Mouse (Mus musculus) intestine, embryonic 16.5 days (tissue): ENCODE results near the gene Rnf41. TPM values are rescaled to one million over a fixed set of nuclear protein-coding genes. Genes with fewer than 3 reads are reported as not detected.

Source experiments
- ATAC-seq: fragments of 200-750 bp; cut with Nextera tagmentation; 2 replicates; pipeline ENCODE4 v1.8.0; 2017; ENCODE audit warnings: moderate TSS enrichment, moderate library complexity
- H3K27ac ChIP-seq: fragments of 300-500 bp; sonication (generic); 2 replicates; pipeline ENCODE4 v1.5.1; 2014; ENCODE audit warnings: mild to moderate bottlenecking, low read length
- H3K27me3 ChIP-seq: fragments of 300-500 bp; sonication (generic); replicated peaks from 2 replicates; pipeline ENCODE4 v1.6.1; 2014; ENCODE audit warnings: low read length, control low read depth, mixed read lengths; ENCODE audit not compliant: control insufficient read depth, insufficient read depth
- H3K36me3 ChIP-seq: fragments of 300-500 bp; sonication (generic); 2 replicates; pipeline ENCODE4 v1.6.1; 2014; ENCODE audit warnings: low read length, control low read depth; ENCODE audit not compliant: control insufficient read depth, insufficient read depth
- H3K4me1 ChIP-seq: fragments of 300-500 bp; sonication (generic); 2 replicates; pipeline ENCODE4 v1.6.1; 2014; ENCODE audit warnings: low read length, control low read depth, mixed read lengths; ENCODE audit not compliant: control insufficient read depth, insufficient read depth
- H3K4me2 ChIP-seq: fragments of 300-500 bp; sonication (generic); 2 replicates; pipeline ENCODE4 v1.6.1; 2014; ENCODE audit warnings: low read depth, low read length, control low read depth
- H3K4me3 ChIP-seq: fragments of 300-500 bp; sonication (generic); 2 replicates; pipeline ENCODE4 v1.5.1; 2014; ENCODE audit warnings: mild to moderate bottlenecking, low read length
- H3K9ac ChIP-seq: fragments of 300-500 bp; sonication (generic); 2 replicates; pipeline ENCODE4 v1.6.1; 2014; ENCODE audit warnings: low read depth, low read length
- H3K9me3 ChIP-seq: fragments of 300-500 bp; sonication (generic); 2 replicates; pipeline ENCODE4 v1.6.1; 2016; ENCODE audit warnings: low read length, control low read depth; ENCODE audit not compliant: control insufficient read depth
- WGBS: fragments of 180-500 bp; shearing (Covaris S2); extraction: QIAGEN DNeasy Blood & Tissue Kit; methylation state at CpG from one replicate; pipeline ENCODE4 v1.1.7; 2014; 5-methylcytosine and 5-hydroxymethylcytosine counted together
- polyA plus RNA-seq: library from polyadenylated mRNA; unstranded; fragments of >200 nt; fragmentation: Nextera tagmentation; extraction: Ambion mirVana; gene quantifications from 2 replicates; pipeline ENCODE4 v1.2.1, GENCODE M21; 2015

The Rnf41 gene
- polyA plus RNA-seq, 1 experiment from 2014 or later, result 43.2 TPM

GRCm38 (mm10) chr10:128445407-128445806 lies 34.0 kb downstream of the Rnf41 start:
- no peaks in the 10 kb centered on the region for H3K36me3 ChIP-seq
- no peaks in the 10 kb centered on the region for H3K27me3 ChIP-seq
- H3K27ac ChIP-seq, result no peak overlapping the region
- 85% methylated on average over 4 of the region's 4 CpGs for WGBS
- no peak overlapping the region for H3K9ac ChIP-seq
- no peak overlapping the region for H3K4me3 ChIP-seq
- H3K4me2 ChIP-seq, result no peak overlapping the region
- ATAC-seq, result no peak
- H3K9me3 ChIP-seq, result no peaks in the 10 kb centered on the region
- H3K4me1 ChIP-seq, result no peaks in the 10 kb centered on the region

GRCm38 (mm10) chr10:128451014-128451413 lies 39.6 kb downstream of the Rnf41 start:
- no peak for ATAC-seq
- 79% methylated on average over 6 of the region's 6 CpGs for WGBS
- H3K9me3 ChIP-seq, result no peaks in the 10 kb centered on the region

GRCm38 (mm10) chr10:128454471-128454870 lies 43.0 kb downstream of the Rnf41 start:
- H3K4me2 ChIP-seq, result no peak overlapping the region
- no peak overlapping the region for H3K4me3 ChIP-seq

More at GRCm38 (mm10) chr10:128451014-128451413, 39.6 kb downstream of the Rnf41 start:
- Histone ChIP-seq H3K4me1 (no peaks in the 10 kb centered on the region), H3K27me3 (no peaks in the 10 kb centered on the region), H3K36me3 (no peaks in the 10 kb centered on the region), H3K9ac (no peak overlapping the region), H3K4me2 (no peak overlapping the region), H3K27ac (no peak overlapping the region), H3K4me3 (no peak overlapping the region)

DNA sequence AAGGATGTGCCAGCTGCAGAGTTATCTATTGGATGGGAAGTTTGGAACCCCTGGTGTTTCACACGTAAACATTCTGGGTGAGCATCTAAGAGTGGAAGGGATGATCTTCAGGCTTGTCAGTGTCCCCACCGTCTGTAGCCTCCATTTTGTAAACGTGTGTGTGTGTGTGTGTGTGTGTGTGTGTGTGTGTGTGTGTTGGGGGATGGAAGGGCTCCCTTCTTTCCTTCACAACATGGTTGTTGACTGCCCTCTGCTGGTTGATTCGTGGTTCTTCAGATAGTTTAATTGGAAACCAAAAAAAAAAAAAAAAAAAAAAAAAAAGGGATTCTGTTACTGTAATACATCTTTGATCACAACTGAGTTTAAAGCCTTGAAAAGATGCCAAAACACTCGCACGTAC lies 43.8 kb downstream of the Rnf41 start:
- Histone ChIP-seq H3K9me3 (no peaks in the 10 kb centered on the region), H3K4me1 (peaks cover 1% of the 10 kb centered on the region; the same call in 1 of the 2 replicates), H3K27ac (no peak overlapping the region), H3K36me3 (no peaks in the 10 kb centered on the region), H3K4me2 (peak overlapping the region; percentile 22; the same call in 1 of the 2 replicates), H3K9ac (no peak overlapping the region), H3K27me3 (no peaks in the 10 kb centered on the region), H3K4me3 (no peak overlapping the region)
- whole genome bisulfite sequencing, result 1% methylated on average over 6 of the region's 6 CpGs
- ATAC-seq, result no peak

More at GRCm38 (mm10) chr10:128454471-128454870, 43.0 kb downstream of the Rnf41 start:
- no peaks in the 10 kb centered on the region for H3K4me1 ChIP-seq
- no peaks in the 10 kb centered on the region for H3K9me3 ChIP-seq
- WGBS, result 81% methylated on average over 3 of the region's 3 CpGs
- no peak overlapping the region for H3K9ac ChIP-seq
- ATAC-seq, result no peak
- no peak overlapping the region for H3K27ac ChIP-seq
- H3K36me3 ChIP-seq, result no peaks in the 10 kb centered on the region
- no peaks in the 10 kb centered on the region for H3K27me3 ChIP-seq

DNA sequence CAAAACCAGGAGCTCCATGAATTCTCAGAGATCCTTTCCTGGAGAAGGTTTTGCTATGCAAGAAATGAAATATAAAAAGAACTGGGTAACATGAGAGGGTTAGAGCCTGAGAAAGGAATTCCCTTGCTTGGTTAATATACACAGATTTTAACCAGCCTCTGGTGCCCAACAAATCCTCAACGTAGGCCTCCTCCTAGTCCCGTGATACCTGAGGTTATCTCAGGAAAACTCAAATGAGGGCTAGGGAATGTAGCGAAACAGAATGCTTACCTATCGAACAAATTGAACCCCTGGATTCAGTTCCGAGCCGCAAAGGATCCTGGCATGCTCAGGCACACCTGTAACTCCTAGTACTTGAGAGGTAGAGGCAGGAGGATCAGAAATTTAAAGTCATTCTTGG lies 46.2 kb downstream of the Rnf41 start:
- H3K9me3 ChIP-seq, result no peaks in the 10 kb centered on the region
- no peak for ATAC-seq
- H3K4me1 ChIP-seq, result peaks cover 12% of the 10 kb centered on the region; the same call in 1 of the 2 replicates
- 85% methylated on average over 6 of the region's 6 CpGs for WGBS
- H3K4me3 ChIP-seq, result no peak overlapping the region
- H3K36me3 ChIP-seq, result peaks cover 4% of the 10 kb centered on the region; the same call in 1 of the 2 replicates
- H3K27me3 ChIP-seq, result no peaks in the 10 kb centered on the region
- H3K4me2 ChIP-seq, result no peak overlapping the region
- no peak overlapping the region for H3K9ac ChIP-seq
- H3K27ac ChIP-seq, result no peak overlapping the region

GRCm38 (mm10) chr10:128458348-128458718 lies 46.9 kb downstream of the Rnf41 start:
- Histone ChIP-seq H3K36me3 (peaks cover 7% of the 10 kb centered on the region), H3K9me3 (no peaks in the 10 kb centered on the region), H3K4me2 (peak overlapping the region; percentile 54), H3K27me3 (no peaks in the 10 kb centered on the region), H3K4me1 (peaks cover 12% of the 10 kb centered on the region; the same call in 1 of the 2 replicates), H3K27ac (peak overlapping the region; percentile 98), H3K4me3 (peak overlapping the region; percentile 92), H3K9ac (peak overlapping the region; percentile 92)
- 0% methylated on average over 29 of the region's 29 CpGs for WGBS
- ATAC-seq, result peak; percentile 66

DNA sequence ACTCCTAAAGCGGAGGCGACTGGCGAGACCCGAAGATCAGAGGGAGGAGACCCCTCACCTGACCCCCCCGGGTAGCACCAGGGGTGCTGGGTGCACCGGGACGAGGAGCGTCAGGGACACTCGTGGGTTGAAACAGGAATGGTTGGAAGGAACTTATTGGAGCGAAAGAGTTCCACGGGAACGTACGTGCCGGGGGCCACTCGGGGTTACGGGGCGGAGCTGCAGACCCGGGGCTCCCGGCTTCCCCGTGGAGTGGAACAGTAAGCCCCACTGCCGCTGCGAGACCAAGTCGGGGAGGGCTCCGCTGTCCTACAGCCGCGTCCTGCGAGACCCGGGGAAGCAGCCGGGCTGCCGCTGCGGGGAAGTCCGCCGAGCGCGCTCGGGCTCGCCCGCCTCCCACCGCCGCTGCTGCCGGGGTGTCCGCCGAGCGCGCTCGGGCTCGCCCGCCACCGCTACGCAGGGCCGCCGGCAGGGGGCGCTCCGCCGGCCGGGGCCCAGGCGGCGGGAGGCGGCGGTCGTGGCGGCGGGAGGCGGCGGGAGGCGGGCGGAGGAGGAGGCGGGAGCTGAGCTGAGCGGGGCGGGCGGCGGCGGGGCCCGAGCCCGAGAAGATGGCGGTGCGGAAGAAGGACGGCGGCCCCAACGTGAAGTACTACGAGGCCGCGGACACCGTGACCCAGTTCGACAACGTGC lies 47.4 kb downstream of the Rnf41 start, which contains the start of gene Smarcc2:
Smarcc2 (plus strand) TSS at position 530 of the 690 bp plus-strand sequence.
- Histone ChIP-seq H3K27ac (peak within 1 kb of the TSS; percentile 98), H3K4me3 (peak within 1 kb of the TSS; percentile 92), H3K27me3 (no peaks in the 10 kb centered on the region), H3K36me3 (peaks cover 11% of the 10 kb centered on the region), H3K4me2 (peak within 1 kb of the TSS; percentile 72), H3K4me1 (peaks cover 12% of the 10 kb centered on the region; the same call in 1 of the 2 replicates), H3K9ac (peak within 1 kb of the TSS; percentile 92), H3K9me3 (no peaks in the 10 kb centered on the region)
- under 1% methylated on average over 80 of the region's 86 CpGs for WGBS
- peak; percentile 86 for ATAC-seq

GRCm38 (mm10) chr10:128459409-128460269 lies 48.2 kb downstream of the Rnf41 start:
- Histone ChIP-seq H3K27me3 (no peaks in the 10 kb centered on the region), H3K9me3 (no peaks in the 10 kb centered on the region), H3K4me1 (peaks cover 12% of the 10 kb centered on the region; the same call in 1 of the 2 replicates), H3K4me3 (peak overlapping the region; percentile 92), H3K4me2 (peak overlapping the region; percentile 72), H3K9ac (peak overlapping the region; percentile 92), H3K27ac (peak overlapping the region; percentile 98), H3K36me3 (peaks cover 18% of the 10 kb centered on the region)
- WGBS, result under 1% methylated on average over 21 of the region's 67 CpGs
- peak; percentile 75 for ATAC-seq

DNA sequence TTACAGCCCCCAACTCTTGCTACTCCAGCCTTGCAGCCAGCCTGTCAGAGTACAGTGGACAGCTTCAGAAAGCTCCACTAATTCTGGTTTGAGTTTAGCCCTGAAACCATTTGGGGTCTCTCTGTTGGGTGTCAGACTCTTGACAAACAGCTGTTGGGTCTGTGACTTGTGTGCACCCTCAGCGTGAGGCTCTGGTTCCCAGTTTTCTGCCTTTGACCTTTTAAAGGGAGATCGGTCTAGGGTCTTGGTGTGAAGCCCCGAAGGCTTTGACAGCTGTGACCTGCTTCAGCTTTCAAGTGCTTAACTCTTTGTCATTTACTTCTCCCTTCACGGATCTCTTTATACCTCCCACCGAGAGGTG lies 48.8 kb downstream of the Rnf41 start:
- peak overlapping the region; percentile 72 for H3K4me2 ChIP-seq
- no peak for ATAC-seq
- H3K4me3 ChIP-seq, result peak overlapping the region; percentile 92
- no peaks in the 10 kb centered on the region for H3K9me3 ChIP-seq
- peak overlapping the region; percentile 92 for H3K9ac ChIP-seq
- H3K27ac ChIP-seq, result peak overlapping the region; percentile 98
- no peaks in the 10 kb centered on the region for H3K27me3 ChIP-seq
- H3K36me3 ChIP-seq, result peaks cover 22% of the 10 kb centered on the region
- H3K4me1 ChIP-seq, result peaks cover 12% of the 10 kb centered on the region; the same call in 1 of the 2 replicates
- WGBS, result 1% methylated on average over 5 of the region's 5 CpGs
